Mouse (Mus musculus) left cerebral cortex, adult 2 months (tissue): ENCODE measurements around the gene Tbrg4. TPM values are rescaled to one million over a fixed set of nuclear protein-coding genes. Genes with fewer than 3 reads are reported as not detected.
A peak's percentile ranks its signal among the peaks of the same experiment; 100 is the strongest.

Source experiments
- DNase-seq, 2 experiments: peaks; one replicate each; pipeline ENCODE4 v3.0.0; 2021 to 2022; ENCODE audit warnings: low spot score in 2 of 2, mixed read lengths in 1 of 2; ENCODE audit errors: extremely low spot score in 1 of 2
- H3K27ac ChIP-seq: fragments of 200-600 bp; 2 replicates; pipeline ENCODE4 v1.8.1; 2022
- H3K4me3 ChIP-seq: fragments of 200-600 bp; 2 replicates; pipeline ENCODE4 v1.8.1; 2022
- CTCF ChIP-seq: fragments of 200-600 bp; IDR thresholded peaks from 2 replicates; pipeline ENCODE4 v1.8.1; 2022; ENCODE audit warnings: antibody characterized with exemption, mild to moderate bottlenecking, moderate library complexity
- intact Hi-C: fragments of 180-260 bp; cut with DNase I; formaldehyde crosslinking; loops from one replicate; pipeline ENCODE4 v1.15.1; 2025
- total RNA-seq, 2 experiments: library from RNA; stranded (reverse); gene quantifications; 2 replicates each; pipeline ENCODE4 v1.2.3; 2021

Tbrg4 gene
- total RNA-seq, 2 experiments from 2014 or later = 45.9 to 50.8 TPM

GRCm38 (mm10) chr11:6647831-6648724 lies 22.2 kb upstream of the Tbrg4 start:
- intact Hi-C loops = no loop called here
- no peak for DNase-seq
- peak; percentile 37 for TF ChIP-seq CTCF
- no peak overlapping the region for H3K4me3 ChIP-seq
- no peak overlapping the region for H3K27ac ChIP-seq

- H3K4me3 ChIP-seq = no peak overlapping the region
- no peak overlapping the region for H3K27ac ChIP-seq
- DNase-seq = no peak
- intact Hi-C loops = no loop called here
- no peak for TF ChIP-seq CTCF
Observed at GRCm38 (mm10) chr11:6644566-6644965, 18.7 kb upstream of the Tbrg4 start.

- no peak overlapping the region for H3K4me3 ChIP-seq
- DNase-seq = no peak
- intact Hi-C loops = no loop called here
- H3K27ac ChIP-seq = no peak overlapping the region
- TF ChIP-seq CTCF = no peak
Observed at GRCm38 (mm10) chr11:6639072-6639471, 13.2 kb upstream of the Tbrg4 start.

DNA sequence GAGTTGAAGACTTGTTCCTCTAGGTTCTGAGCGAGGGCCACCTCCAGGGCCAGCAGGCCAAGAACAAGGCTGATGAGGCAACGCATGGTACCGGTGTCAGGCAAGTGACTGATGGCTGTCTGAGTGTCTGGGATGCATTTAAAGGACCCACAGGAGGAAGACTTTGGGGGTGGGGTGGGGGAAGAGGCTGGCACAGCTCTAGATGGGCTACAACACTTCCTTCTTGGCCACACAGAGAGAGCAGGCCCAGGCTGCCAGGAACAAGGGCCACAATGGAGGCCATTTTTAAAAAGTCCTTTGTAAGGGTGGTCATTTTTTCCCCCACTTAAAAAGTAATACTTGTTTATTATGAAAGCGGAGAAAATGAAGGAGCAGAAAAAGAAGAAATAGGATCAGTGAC lies 12.7 kb upstream of the Tbrg4 start, which contains the start of gene Wap:
Wap (minus strand) TSS at position 101 of the 400 bp plus-strand sequence.
- Histone ChIP-seq H3K27ac (no peak within 1 kb of the TSS), H3K4me3 (no peak within 1 kb of the TSS)
- no peak for TF ChIP-seq CTCF
- no peak for DNase-seq
- intact Hi-C loops = no loop called here

GRCm38 (mm10) chr11:6636150-6636549 lies 10.3 kb upstream of the Tbrg4 start:
- intact Hi-C loops = no loop called here
- TF ChIP-seq CTCF = no peak; the same call in 1 of the 2 replicates
- H3K4me3 ChIP-seq = no peak overlapping the region
- H3K27ac ChIP-seq = no peak overlapping the region
- DNase-seq = no peak

DNA sequence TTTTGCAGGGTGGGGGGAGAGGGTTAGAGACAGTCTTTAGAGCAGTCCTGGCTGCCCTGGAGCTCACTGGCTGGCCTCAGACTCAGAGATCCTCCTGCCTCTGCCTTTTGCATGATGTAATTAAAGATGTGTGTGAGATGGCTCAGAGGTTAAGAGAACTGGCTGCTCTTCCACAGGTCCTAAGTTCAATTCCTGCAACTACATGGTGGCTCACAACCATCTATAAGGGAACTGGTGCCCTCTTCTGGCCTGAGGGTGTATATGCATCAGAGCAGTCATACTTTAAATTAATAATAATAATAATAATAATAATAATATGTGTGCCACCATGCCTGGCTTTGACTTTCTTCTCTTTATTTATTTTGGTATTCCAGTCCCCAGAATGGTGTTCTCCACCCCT lies 3.8 kb upstream of the Tbrg4 start:
- Histone ChIP-seq H3K27ac (no peak overlapping the region), H3K4me3 (no peak overlapping the region)
- intact Hi-C loops = loop anchor here (5.0 kb wide), 1 partner anchor 102 kb away; no protein-coding TSS in a partner anchor
- no peak for DNase-seq
- TF ChIP-seq CTCF = peak; percentile 61

DNA sequence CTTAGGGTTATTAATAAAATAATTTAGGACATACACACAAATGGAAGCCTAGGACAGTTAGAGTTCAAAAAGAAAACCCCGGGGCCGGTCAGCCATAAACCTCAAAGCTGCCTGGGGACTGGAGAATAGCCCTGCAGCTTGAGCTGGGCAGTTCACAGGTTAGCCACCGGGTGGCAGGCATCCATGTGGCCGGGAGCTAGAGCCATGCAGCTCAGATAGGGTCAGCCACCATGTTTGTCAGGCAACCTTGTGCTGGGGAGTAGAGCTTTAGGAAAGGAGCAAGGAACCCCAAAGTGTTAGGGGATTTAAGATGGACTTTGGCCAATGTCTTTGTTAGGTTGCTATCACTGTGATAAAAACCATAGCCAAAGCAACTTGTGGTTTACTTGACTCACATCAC lies 2.7 kb upstream of the Tbrg4 start:
- peak; percentile 65 for TF ChIP-seq CTCF
- intact Hi-C loops = loop anchor here (5.0 kb wide), 1 partner anchor 101 kb away; no protein-coding TSS in a partner anchor
- no peak overlapping the region for H3K27ac ChIP-seq
- no peak overlapping the region for H3K4me3 ChIP-seq
- peak; percentile 28 to 37 for DNase-seq

GRCm38 (mm10) chr11:6627731-6628130 lies 1.9 kb upstream of the Tbrg4 start:
- H3K4me3 ChIP-seq = no peak overlapping the region
- intact Hi-C loops = loop anchor here (2.0 to 5.0 kb wide), 2 partner anchors 100 to 153 kb away; partner anchors contain the start of gene Purb

DNA sequence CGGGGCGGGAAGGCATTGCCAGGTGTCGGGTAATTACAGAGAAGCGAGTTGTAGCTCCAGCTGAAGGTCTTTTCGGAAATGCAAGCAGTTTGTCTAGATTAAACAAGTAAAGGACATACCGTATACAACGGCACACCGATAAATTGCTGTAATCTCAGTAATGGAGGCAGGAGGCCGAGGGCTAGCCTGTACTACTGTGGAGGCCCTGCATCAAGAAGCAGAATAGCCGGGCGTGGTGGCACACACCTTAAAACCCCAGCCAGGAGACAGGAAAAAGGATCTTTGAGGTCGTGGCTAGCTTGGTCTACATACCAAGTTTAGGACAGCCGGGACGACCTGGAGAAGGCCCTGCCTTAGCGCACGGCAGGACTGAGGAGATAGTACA lies 513 bp upstream of the Tbrg4 start:
- intact Hi-C loops = loop anchor here (1.0 to 5.0 kb wide), 3 partner anchors 80 to 152 kb away; partner anchors contain the start of genes Ccm2 and Purb
- DNase-seq = peak in 1 of 2 experiments; percentile 27
- no peak for TF ChIP-seq CTCF
- H3K4me3 ChIP-seq = peak overlapping the region; percentile 78
- peak overlapping the region; percentile 94 for H3K27ac ChIP-seq

More at GRCm38 (mm10) chr11:6627731-6628130, 1.9 kb upstream of the Tbrg4 start:
- DNase-seq = no peak
- H3K27ac ChIP-seq = no peak overlapping the region
- TF ChIP-seq CTCF = no peak

GRCm38 (mm10) chr11:6624619-6625382 lies 1.1 kb downstream of the Tbrg4 start:
- intact Hi-C loops = loop anchor here (5.0 kb wide), 1 partner anchor 98 kb away; no protein-coding TSS in a partner anchor
- no peak for TF ChIP-seq CTCF
- no peak for DNase-seq
- peak overlapping the region; percentile 78 for H3K4me3 ChIP-seq
- H3K27ac ChIP-seq = no peak overlapping the region

DNA sequence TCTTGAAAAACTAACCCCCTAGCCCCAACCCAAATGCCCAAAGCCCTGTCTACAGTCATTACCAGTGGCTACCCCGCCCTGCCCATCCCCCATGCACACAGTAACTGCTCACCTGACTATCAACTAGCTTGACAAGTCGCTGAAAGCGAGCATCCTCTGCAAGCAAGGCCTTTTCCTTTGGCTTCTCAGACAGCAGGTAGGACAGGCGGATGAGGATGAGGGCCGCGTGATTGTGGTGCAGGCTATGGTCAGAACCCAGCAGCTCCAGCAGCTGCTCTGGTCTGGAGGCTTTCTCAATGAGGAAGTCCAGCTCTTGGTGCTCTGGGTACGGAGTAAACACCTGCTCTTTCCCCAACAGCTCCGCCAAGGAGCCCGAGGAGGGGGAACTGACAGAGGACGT lies 2.2 kb downstream of the Tbrg4 start:
- intact Hi-C loops = no loop called here
- no peak for TF ChIP-seq CTCF

More for the DNA sequence above, 2.2 kb downstream of the Tbrg4 start:
- no peak overlapping the region for H3K4me3 ChIP-seq
- no peak for DNase-seq
- H3K27ac ChIP-seq = no peak overlapping the region
